Mouse (Mus musculus): ENCODE measurements around the gene Fiz1. TPM values are rescaled to one million over a fixed set of nuclear protein-coding genes. Genes with fewer than 3 reads are reported as not detected.

Fiz1 gene
- polyA plus RNA-seq, 1 experiment from 2014 or later: 37.1 TPM

DNA sequence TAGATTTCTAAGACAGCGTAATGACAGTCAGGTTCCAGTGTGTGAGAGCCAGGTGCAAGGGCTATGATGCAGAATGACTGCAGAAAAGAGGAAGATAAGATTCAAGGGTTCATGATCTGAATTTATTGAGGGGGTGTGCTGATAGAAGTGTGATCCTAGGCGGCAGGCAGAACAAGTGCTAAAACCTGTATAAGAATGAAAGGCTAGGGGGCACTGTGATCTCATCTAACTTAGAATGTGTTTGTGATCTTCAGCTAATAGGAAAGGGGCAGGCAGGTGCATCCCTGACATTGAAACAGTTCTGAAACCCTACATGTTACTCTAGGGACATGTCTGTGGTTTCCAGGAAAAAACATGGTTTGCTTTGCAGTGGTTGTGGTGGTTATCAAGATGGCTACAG is 31.6 kb upstream of the Fiz1 start:
- H3K9ac ChIP-seq (ENCODE audit: low read depth, low read length): no peak overlapping the region
- no peak for DNase-seq (ENCODE audit: low spot score)
- H3K4me3 ChIP-seq (ENCODE audit: low read depth, low read length): no peak overlapping the region
- no peak for ATAC-seq (replicated peaks; ENCODE audit: low FRiP score)
- H3K27me3 ChIP-seq (replicated peaks; ENCODE audit: control insufficient read depth, insufficient read depth, low read length): peaks cover 11% of the 10 kb centered on the region
- no peak overlapping the region for H3K4me2 ChIP-seq
- H3K27ac ChIP-seq (ENCODE audit: low read depth, low read length): no peak overlapping the region
- H3K36me3 ChIP-seq (ENCODE audit: control insufficient read depth, insufficient read depth, low read length): no peaks in the 10 kb centered on the region
- H3K4me1 ChIP-seq (replicated peaks; ENCODE audit: control insufficient read depth, insufficient read depth, low read length): 0 out of 2 replicates have a peak, but pooled peaks cover 3% of the 10 kb centered on the region
- no peaks in the 10 kb centered on the region for H3K9me3 ChIP-seq (ENCODE audit: control insufficient read depth, low read length)
- 66% methylated on average over 2 of the region's 2 CpGs for WGBS

DNA sequence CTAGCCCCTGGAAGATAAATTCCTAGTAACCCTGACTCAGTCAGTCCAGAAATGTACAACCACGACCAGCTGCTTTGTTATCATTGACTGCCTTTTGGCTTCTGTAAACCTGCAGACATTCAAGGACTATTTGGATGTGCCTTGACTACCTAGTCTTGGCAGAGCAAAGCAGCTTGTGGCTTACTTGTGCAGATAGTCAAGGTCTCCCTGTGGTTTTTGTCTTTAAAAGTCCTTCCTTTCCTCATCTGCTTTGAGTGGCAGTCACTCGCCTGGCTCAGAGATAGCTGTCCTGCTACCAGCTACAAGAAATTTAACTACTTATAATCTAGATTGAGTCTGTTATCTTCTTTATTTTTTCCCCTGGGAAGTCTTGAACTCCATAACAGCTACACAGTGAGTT is 30.5 kb upstream of the Fiz1 start:
- Histone ChIP-seq H3K4me3 (ENCODE audit: low read depth, low read length) (no peak overlapping the region), H3K27ac (ENCODE audit: low read depth, low read length) (no peak overlapping the region), H3K9me3 (ENCODE audit: control insufficient read depth, low read length) (no peaks in the 10 kb centered on the region), H3K4me1 (replicated peaks; ENCODE audit: control insufficient read depth, insufficient read depth, low read length) (no peaks in the 10 kb centered on the region), H3K9ac (ENCODE audit: low read depth, low read length) (no peak overlapping the region), H3K4me2 (no peak overlapping the region), H3K27me3 (replicated peaks; ENCODE audit: control insufficient read depth, insufficient read depth, low read length) (no peaks in the 10 kb centered on the region), H3K36me3 (ENCODE audit: control insufficient read depth, insufficient read depth, low read length) (no peaks in the 10 kb centered on the region)
- ATAC-seq (replicated peaks; ENCODE audit: low FRiP score): no peak
- no peak for DNase-seq (ENCODE audit: low spot score)
- 49% methylated on average over 2 of the region's 2 CpGs for WGBS

GRCm38 (mm10) chr7:5038940-5039339 is 24.4 kb upstream of the Fiz1 start:
- Histone ChIP-seq H3K9me3 (ENCODE audit: control insufficient read depth, low read length) (no peaks in the 10 kb centered on the region), H3K4me2 (peak overlapping the region; percentile 66), H3K9ac (ENCODE audit: low read depth, low read length) (peak overlapping the region; percentile 84), H3K27me3 (replicated peaks; ENCODE audit: control insufficient read depth, insufficient read depth, low read length) (no peaks in the 10 kb centered on the region), H3K4me1 (replicated peaks; ENCODE audit: control insufficient read depth, insufficient read depth, low read length) (peaks cover 6% of the 10 kb centered on the region), H3K27ac (ENCODE audit: low read depth, low read length) (peak overlapping the region; percentile 48; the same call in 1 of the 2 replicates), H3K4me3 (ENCODE audit: low read depth, low read length) (peak overlapping the region; percentile 75), H3K36me3 (ENCODE audit: control insufficient read depth, insufficient read depth, low read length) (peaks cover 10% of the 10 kb centered on the region; the same call in 1 of the 2 replicates)
- 30% methylated on average over 5 of the region's 5 CpGs for WGBS
- ATAC-seq (replicated peaks; ENCODE audit: low FRiP score) (no peak), DNase-seq (ENCODE audit: low spot score) (no peak)

GRCm38 (mm10) chr7:5038109-5038732 is 23.7 kb upstream of the Fiz1 start, which contains the start of gene Zfp784:
Zfp784 (minus strand) TSS chr7:5038446.
- DNase-seq (ENCODE audit: low spot score): peak; percentile 96
- Histone ChIP-seq H3K27ac (ENCODE audit: low read depth, low read length) (peak within 1 kb of the TSS; percentile 94), H3K27me3 (replicated peaks; ENCODE audit: control insufficient read depth, insufficient read depth, low read length) (no peaks in the 10 kb centered on the region), H3K9ac (ENCODE audit: low read depth, low read length) (peak within 1 kb of the TSS; percentile 84), H3K36me3 (ENCODE audit: control insufficient read depth, insufficient read depth, low read length) (peaks cover 17% of the 10 kb centered on the region; the same call in 1 of the 2 replicates), H3K4me1 (replicated peaks; ENCODE audit: control insufficient read depth, insufficient read depth, low read length) (peaks cover 6% of the 10 kb centered on the region), H3K9me3 (ENCODE audit: control insufficient read depth, low read length) (no peaks in the 10 kb centered on the region), H3K4me2 (peak within 1 kb of the TSS; percentile 66), H3K4me3 (ENCODE audit: low read depth, low read length) (peak within 1 kb of the TSS; percentile 75)
- under 1% methylated on average over 48 of the region's 48 CpGs for WGBS
- peak; percentile 98 for ATAC-seq (replicated peaks; ENCODE audit: low FRiP score)

DNA sequence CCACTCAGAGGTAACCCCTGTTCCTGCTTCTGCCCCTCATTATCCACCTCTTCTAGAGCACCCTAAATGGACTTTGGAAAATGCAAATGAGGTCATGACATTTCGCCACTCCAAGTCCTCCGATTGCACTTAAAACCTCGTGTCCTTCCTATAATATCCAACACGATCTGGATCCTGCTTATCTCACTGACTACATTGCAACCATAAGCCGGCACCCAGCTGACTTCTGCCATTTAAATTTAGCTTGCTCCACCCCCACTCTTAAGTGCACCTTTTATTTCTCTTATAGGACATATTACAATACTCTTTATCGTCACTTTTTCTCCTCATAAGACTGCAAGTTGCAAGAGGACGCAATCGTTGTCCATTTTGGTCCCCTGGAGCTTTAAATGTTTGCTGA is 23.0 kb upstream of the Fiz1 start:
- Histone ChIP-seq H3K9ac (ENCODE audit: low read depth, low read length) (no peak overlapping the region), H3K9me3 (ENCODE audit: control insufficient read depth, low read length) (no peaks in the 10 kb centered on the region), H3K4me2 (peak overlapping the region; percentile 66), H3K4me1 (replicated peaks; ENCODE audit: control insufficient read depth, insufficient read depth, low read length) (peaks cover 6% of the 10 kb centered on the region), H3K36me3 (ENCODE audit: control insufficient read depth, insufficient read depth, low read length) (peaks cover 24% of the 10 kb centered on the region), H3K27me3 (replicated peaks; ENCODE audit: control insufficient read depth, insufficient read depth, low read length) (no peaks in the 10 kb centered on the region), H3K4me3 (ENCODE audit: low read depth, low read length) (peak overlapping the region; percentile 75), H3K27ac (ENCODE audit: low read depth, low read length) (peak overlapping the region; percentile 94; the same call in 1 of the 2 replicates)
- DNase-seq (ENCODE audit: low spot score) (no peak), ATAC-seq (replicated peaks; ENCODE audit: low FRiP score) (no peak)
- WGBS: 80% methylated on average over 8 of the region's 8 CpGs

DNA sequence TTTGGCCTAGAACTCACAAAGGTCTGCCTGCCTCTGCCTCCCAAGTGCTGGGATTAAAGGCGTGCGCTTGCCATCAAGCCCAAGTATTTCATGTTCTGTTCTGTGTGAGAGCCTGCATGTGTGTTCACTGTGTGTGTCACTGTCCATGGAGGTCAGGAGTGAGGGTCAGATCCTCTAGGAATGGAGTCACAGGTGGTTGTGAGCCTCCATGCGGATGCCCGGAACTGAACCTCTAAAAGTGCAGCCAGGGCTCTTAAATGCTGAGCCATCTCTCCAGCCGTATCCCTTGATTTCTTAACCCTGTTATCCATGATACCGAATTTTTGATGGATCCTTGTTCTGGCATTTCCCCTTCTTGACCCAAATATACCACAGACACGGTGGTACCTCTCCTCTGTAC is 22.5 kb upstream of the Fiz1 start:
- Histone ChIP-seq H3K36me3 (ENCODE audit: control insufficient read depth, insufficient read depth, low read length) (peaks cover 28% of the 10 kb centered on the region), H3K9me3 (ENCODE audit: control insufficient read depth, low read length) (no peaks in the 10 kb centered on the region; the same call in 1 of the 2 replicates), H3K4me2 (no peak overlapping the region), H3K27ac (ENCODE audit: low read depth, low read length) (no peak overlapping the region), H3K9ac (ENCODE audit: low read depth, low read length) (no peak overlapping the region), H3K27me3 (replicated peaks; ENCODE audit: control insufficient read depth, insufficient read depth, low read length) (no peaks in the 10 kb centered on the region), H3K4me3 (ENCODE audit: low read depth, low read length) (no peak overlapping the region), H3K4me1 (replicated peaks; ENCODE audit: control insufficient read depth, insufficient read depth, low read length) (peaks cover 6% of the 10 kb centered on the region)
- DNase-seq (ENCODE audit: low spot score) (no peak), ATAC-seq (replicated peaks; ENCODE audit: low FRiP score) (no peak)
- 90% methylated on average over 7 of the region's 7 CpGs for WGBS

DNA sequence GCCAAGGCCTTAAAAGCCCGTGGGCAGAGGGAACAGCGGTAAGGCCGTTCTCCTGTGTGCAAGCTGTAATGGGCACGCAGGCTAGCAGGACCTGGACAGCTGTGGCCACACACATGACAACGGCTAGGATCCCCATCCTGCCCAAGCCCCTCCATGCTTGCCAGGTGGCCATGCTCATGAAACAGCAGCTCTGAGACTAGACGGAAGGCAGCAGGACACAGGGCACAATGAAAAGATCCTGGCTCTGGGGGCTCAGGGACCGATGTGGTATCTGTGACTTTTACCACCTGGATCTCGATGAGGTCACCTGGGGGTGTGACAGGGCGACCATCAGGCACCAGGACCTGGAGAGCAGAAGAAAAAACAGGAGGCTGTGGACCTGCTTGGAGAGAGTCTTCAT is 21.6 kb upstream of the Fiz1 start:
- H3K4me2 ChIP-seq: no peak overlapping the region
- H3K9ac ChIP-seq (ENCODE audit: low read depth, low read length): no peak overlapping the region
- no peak overlapping the region for H3K4me3 ChIP-seq (ENCODE audit: low read depth, low read length)
- peaks cover 9% of the 10 kb centered on the region for H3K9me3 ChIP-seq (ENCODE audit: control insufficient read depth, low read length)
- peaks cover 6% of the 10 kb centered on the region for H3K4me1 ChIP-seq (replicated peaks; ENCODE audit: control insufficient read depth, insufficient read depth, low read length)
- 92% methylated on average over 9 of the region's 9 CpGs for WGBS
- no peaks in the 10 kb centered on the region for H3K27me3 ChIP-seq (replicated peaks; ENCODE audit: control insufficient read depth, insufficient read depth, low read length)
- DNase-seq (ENCODE audit: low spot score): no peak
- H3K36me3 ChIP-seq (ENCODE audit: control insufficient read depth, insufficient read depth, low read length): peaks cover 37% of the 10 kb centered on the region
- no peak for ATAC-seq (replicated peaks; ENCODE audit: low FRiP score)
- no peak overlapping the region for H3K27ac ChIP-seq (ENCODE audit: low read depth, low read length)

- Histone ChIP-seq H3K27ac (ENCODE audit: low read depth, low read length) (no peak overlapping the region), H3K4me2 (no peak overlapping the region), H3K27me3 (replicated peaks; ENCODE audit: control insufficient read depth, insufficient read depth, low read length) (no peaks in the 10 kb centered on the region), H3K4me3 (ENCODE audit: low read depth, low read length) (no peak overlapping the region), H3K4me1 (replicated peaks; ENCODE audit: control insufficient read depth, insufficient read depth, low read length) (peaks cover 6% of the 10 kb centered on the region), H3K36me3 (ENCODE audit: control insufficient read depth, insufficient read depth, low read length) (peaks cover 42% of the 10 kb centered on the region), H3K9me3 (ENCODE audit: control insufficient read depth, low read length) (peaks cover 14% of the 10 kb centered on the region), H3K9ac (ENCODE audit: low read depth, low read length) (no peak overlapping the region)
- WGBS: 95% methylated on average over 17 of the region's 17 CpGs
- ATAC-seq (replicated peaks; ENCODE audit: low FRiP score): no peak
- DNase-seq (ENCODE audit: low spot score): no peak
These were observed 21.1 kb upstream of the Fiz1 start for GRCm38 (mm10) chr7:5035628-5036027.

DNA sequence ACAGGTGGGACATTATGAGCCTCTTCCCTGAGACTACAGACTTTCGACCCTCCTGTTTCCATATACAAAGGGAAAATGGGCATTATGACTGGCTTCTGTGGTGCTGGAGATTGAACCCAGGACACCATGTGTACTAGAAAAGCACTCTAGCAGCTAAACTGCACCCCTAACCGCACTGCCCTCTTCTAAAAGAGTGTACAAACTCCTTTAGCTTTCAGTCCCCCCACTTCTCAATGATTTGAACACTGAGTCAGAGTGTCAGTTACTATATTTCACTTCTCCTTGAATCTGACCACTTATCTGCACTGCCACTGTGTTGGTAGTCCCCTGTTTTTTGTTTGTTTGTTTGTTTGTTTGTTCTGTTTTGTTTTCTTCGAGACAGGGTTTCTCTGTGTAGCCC is 19.3 kb upstream of the Fiz1 start, which contains the start of gene 4632433K11Rik:
Gene 4632433K11Rik (plus strand): TSS at position 301 of the 400 bp plus-strand sequence.
- no peak within 1 kb of the TSS for H3K4me3 ChIP-seq (ENCODE audit: low read depth, low read length)
- H3K27ac ChIP-seq (ENCODE audit: low read depth, low read length): no peak within 1 kb of the TSS
- DNase-seq (ENCODE audit: low spot score): no peak
- H3K36me3 ChIP-seq (ENCODE audit: control insufficient read depth, insufficient read depth, low read length): peaks cover 60% of the 10 kb centered on the region
- 83% methylated on average over 3 of the region's 3 CpGs for WGBS
- no peak for ATAC-seq (replicated peaks; ENCODE audit: low FRiP score)
- peaks cover 6% of the 10 kb centered on the region for H3K4me1 ChIP-seq (replicated peaks; ENCODE audit: control insufficient read depth, insufficient read depth, low read length)
- no peak within 1 kb of the TSS for H3K4me2 ChIP-seq
- peaks cover 31% of the 10 kb centered on the region for H3K9me3 ChIP-seq (ENCODE audit: control insufficient read depth, low read length)
- no peak within 1 kb of the TSS for H3K9ac ChIP-seq (ENCODE audit: low read depth, low read length)
- H3K27me3 ChIP-seq (replicated peaks; ENCODE audit: control insufficient read depth, insufficient read depth, low read length): no peaks in the 10 kb centered on the region

Data from liver, embryonic 11.5 days (tissue).